Mouse (Mus musculus) CD4-positive helper T cell, adult 2 months (primary cell): Measurements from ENCODE around the gene Vipr1.

Experiments
- DNase-seq: peaks from one replicate; pipeline ENCODE4 v3.0.0-alpha.2; 2012; ENCODE audit warnings: low read depth, missing footprints, low spot score

Vipr1 gene

GRCm38 (mm10) chr9:121633306-121633705, 9.2 kb upstream of the Vipr1 start:
- no peak for DNase-seq

DNA sequence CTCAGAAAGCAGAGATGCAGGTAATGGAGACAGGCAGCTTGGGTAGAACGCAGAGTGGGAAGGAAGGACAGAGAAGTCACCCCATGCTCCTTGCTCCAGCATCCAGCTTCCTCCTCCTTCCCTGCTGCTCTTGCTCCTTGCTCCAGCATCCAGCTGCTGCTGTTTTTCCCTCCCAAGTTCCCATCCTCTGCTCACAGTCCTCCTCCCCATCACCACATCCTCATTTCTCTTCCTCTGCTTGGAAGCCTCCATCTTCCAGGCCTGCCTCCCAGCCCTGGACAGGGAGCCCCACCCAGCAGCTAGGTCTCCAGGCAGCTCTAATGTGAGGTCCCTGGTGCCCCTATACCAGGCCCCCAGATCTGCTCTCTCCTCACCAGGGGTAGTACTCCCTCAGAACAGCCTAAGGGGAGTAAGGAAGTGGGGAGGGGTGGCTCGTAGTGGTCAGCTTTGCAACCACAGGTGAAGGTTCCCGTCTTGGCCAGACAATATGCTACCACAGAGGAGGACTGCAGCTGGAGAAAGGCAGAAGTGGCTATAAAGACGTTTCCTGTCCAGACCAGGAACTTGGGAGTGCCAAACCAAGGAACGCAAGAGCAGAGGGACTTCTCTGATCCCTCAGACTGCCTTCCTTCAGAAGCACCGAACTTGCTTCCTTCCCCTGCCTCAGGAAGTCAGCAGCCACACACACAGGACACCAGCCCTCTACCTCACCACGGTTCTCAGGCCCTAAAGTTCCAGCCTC, 6.5 kb upstream of the Vipr1 start:
- DNase-seq: no peak

GRCm38 (mm10) chr9:121639790-121640189, 2.7 kb upstream of the Vipr1 start:
- DNase-seq: no peak

DNA sequence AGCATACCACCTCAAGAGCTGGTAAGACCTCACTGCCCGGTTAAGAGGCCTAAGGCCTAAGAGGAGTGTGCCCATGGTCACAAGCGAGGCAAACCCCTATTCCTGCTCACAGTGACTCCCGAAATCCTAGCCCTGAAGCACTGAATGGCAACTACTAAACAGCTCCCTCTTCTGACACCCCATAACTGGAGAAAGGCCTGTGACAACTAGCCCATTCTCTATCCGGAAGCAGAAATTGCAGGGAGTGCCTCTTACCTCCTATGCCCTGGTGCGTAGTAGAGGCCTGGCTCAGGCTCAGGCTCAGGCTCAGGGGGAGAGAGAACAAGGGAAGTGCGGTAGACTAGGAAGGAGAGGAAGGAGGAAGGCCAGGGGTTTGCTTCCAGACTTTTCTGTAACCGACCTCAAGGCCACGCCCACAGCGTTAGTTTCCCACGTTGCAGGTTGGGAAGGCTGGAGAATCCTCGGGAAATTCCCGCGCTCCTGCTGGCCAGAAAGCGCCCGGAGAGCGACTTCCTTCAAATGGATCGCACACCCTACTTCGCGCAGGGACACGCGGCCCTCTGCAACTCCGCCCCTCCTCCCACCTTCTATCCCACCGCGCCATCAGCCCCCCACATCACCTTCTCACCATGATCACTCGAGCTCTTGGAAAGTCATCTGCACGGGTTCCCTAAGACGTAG, 1.1 kb upstream of the Vipr1 start:
- DNase-seq: no peak

DNA sequence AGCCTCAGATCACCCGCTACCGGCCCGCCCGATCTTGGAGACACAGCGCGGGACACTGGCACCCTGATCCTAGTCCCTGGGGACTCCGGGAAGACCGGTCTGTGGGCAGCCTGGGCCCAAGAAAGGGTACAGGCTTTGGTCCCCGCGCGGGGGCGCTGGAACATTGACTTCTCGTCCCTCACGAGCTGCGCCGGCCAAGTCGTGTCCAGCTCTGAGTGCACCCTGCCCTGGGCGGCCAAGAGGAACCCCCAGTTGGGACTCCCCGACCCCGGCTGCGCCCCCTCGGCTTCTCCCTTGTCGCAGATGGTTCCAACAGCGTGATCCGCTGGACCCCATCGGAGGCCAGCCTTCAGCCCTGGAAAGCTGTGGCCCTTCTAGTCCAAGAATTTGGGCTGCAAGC, 515 bp upstream of the Vipr1 start, which contains the start of gene Lyzl4:
Gene Lyzl4 (minus strand): TSS at position 96 of the 400 bp plus-strand sequence.
- DNase-seq: peak; percentile 78

DNA sequence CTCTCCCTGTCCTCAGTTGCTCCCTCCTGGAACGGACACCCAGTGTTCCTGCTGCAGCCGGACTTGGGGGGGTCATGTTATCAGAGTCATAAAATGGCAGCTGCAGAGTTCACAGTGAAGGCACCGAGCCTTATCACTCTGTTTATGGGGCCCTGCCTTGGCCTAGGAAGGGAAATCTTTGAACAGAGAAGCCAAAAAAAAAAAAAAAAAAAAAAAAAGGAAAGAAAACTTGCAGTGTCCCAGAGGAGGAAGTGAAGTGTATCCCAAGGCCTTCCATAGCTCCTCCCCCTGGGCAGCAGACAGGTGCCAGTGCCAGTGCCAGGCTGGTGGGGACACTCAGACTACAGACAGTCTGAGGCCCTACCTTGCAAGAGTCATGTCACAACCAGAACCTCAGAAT, 2.3 kb downstream of the Vipr1 start:
- DNase-seq: no peak

GRCm38 (mm10) chr9:121647026-121647425, 4.5 kb downstream of the Vipr1 start:
- DNase-seq: peak; percentile 59

DNA sequence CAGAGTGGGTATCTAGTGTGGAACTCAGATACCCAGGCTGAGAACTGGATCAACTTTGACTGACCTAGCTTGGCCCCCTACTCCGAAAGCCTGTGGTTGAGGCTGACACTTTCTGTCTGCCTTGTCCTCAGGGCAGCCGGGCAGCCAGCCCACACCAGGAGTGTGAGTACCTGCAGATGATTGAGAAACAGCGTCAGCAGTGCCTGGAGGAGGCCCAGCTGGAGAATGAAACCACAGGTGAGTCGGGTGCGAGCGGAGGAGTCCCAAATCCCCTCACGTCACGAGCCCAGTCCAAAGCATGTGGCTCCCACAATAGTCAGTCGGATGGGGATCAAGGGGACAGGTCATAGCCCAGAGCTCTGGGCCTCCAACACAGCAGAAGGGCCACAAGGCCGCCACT, 11.2 kb downstream of the Vipr1 start:
- no peak for DNase-seq

GRCm38 (mm10) chr9:121656322-121656721, 13.8 kb downstream of the Vipr1 start:
- DNase-seq: no peak

DNA sequence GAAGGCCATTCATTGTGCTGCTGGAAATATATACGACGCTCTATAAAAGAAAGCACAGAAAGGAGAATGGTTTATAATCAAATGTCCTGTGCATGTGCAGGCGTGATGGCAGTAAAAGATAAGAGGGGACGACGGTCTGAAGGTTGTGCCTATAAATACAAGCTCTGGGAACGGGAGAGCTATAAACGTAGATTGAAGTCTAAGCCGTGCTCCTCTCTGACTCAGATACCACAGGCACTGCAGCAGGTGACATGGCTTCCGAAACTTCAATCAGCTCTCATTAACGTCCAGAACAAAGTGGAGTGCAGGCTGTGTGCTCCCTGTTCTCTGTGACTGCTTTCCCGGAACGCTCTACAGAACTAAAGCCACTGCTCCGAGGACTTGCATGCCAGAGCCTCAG, 14.6 kb downstream of the Vipr1 start:
- no peak for DNase-seq

- DNase-seq: no peak
These were observed 15.7 kb downstream of the Vipr1 start for GRCm38 (mm10) chr9:121658248-121658647.

DNA sequence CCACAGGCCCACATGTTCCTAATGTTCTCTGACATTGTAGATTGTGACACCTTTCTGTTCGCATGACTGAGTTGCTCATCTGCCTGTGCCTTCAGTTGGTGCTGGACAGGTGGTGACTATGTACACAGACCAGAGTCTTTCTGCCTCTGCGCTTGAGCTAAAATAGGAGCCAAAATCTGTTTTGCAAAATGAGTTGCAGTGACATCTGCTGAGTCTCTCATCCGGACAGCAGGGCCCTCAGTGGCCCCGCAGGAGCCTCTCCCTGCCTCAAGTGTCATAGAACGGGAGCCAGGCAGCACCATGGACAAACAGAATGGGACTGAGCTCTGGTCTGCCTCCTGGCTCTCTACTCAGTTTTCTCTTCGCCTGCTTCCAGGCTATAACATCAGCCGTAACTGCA, 17.3 kb downstream of the Vipr1 start:
- DNase-seq: no peak

GRCm38 (mm10) chr9:121663467-121663866, 21.0 kb downstream of the Vipr1 start:
- DNase-seq: no peak

- no peak for DNase-seq
These were observed 21.6 kb downstream of the Vipr1 start for GRCm38 (mm10) chr9:121664104-121664503.

GRCm38 (mm10) chr9:121666957-121667630, 24.6 kb downstream of the Vipr1 start:
- no peak for DNase-seq

GRCm38 (mm10) chr9:121667822-121668221, 25.3 kb downstream of the Vipr1 start:
- DNase-seq: no peak

GRCm38 (mm10) chr9:121669348-121669791, 26.9 kb downstream of the Vipr1 start:
- peak; percentile 63 for DNase-seq

DNA sequence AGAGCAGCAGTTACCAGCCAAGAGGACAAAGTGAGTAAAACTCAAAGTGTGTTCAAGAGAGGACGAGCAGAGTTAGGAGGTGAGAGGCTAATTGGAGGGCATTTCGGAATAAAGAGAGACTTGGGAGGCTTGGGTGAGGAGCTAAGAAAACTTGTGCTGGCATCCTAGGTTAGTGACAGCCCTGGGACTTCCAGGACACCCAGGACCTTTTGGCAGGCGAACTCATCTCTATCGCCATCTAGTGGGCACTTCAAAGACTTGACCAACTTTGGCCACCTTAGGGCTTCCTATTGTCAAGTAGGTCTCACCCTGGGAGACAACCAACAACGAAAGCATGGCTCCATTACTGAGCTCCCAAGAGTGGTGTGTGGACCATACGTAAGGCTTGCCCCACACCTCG, 28.8 kb downstream of the Vipr1 start:
- peak; percentile 55 for DNase-seq

DNA sequence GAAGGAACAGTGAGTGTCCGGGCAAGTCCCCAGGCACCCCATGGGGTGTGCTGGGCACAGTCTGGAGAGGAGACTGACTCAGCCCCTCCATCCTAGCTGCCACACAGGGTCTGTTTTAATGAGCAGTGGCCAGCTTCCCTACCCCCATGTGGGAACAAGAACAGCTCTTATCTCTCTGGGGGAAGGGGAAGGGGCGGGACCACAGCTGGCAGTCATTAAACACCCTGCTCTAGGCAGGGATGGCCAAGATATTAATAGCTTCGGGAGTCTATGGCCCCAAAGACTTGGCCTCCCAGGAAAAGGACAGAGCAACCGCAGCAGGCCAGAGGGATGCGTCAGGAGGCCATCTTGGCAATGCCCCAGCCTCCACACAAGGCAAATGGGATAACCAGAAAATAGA, 29.8 kb downstream of the Vipr1 start:
- DNase-seq: no peak

GRCm38 (mm10) chr9:121673716-121674115, 31.2 kb downstream of the Vipr1 start:
- no peak for DNase-seq

GRCm38 (mm10) chr9:121675011-121675410, 32.5 kb downstream of the Vipr1 start:
- peak; percentile 89 for DNase-seq

DNA sequence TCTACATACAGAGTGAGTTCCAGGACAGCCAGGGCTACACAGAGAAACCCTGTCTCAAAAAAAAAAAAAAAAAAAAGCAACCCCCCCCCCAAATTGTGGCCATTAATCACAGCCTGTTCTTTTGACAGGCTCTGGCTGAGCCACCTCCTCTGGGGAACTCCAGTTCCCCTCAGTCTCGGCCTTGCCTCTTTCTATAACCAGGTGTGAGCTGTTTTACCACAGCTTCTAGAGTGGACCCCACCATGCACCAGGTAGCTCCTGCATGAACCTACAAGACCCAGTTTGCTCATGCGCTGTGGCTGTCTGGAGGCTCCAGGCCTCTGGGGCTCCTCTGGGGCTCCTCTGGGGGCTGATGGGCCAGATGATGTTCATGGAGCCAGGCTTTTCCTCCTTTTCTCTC, 33.0 kb downstream of the Vipr1 start:
- peak; percentile 27 for DNase-seq

DNA sequence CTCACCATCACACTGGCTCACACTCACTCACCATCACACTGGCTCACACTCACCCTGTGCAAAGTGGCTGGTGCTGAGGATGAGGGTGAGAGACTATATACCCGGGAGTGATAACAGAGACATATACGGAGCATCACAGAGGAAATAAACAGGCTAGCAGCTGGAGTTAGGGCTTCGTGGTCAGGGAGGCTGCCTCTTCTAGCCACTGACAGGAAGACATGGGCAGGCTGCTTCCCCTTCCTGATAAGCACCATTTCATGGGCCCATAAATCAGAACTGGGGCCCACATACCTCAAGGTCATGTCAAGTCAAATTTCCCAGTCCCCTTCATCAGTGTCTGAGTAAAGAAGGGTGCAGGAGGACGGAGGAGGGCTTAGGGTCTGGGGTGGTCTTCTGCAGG, 34.6 kb downstream of the Vipr1 start:
- peak; percentile 62 for DNase-seq
